Mouse (Mus musculus): ENCODE measurements around the gene Pdgfra. TPM values are rescaled to one million over a fixed set of nuclear protein-coding genes. Genes with fewer than 3 reads are reported as not detected.

The Pdgfra gene
- polyA plus RNA-seq, 1 experiment from 2014 or later = 24.1 TPM

GRCm38 (mm10) chr5:75185584-75185983, 33.5 kb downstream of the Pdgfra start:
- WGBS = 88% methylated on average over 7 of the region's 7 CpGs
- Histone ChIP-seq H3K36me3 (replicated peaks; ENCODE audit: control insufficient read depth, insufficient read depth) (no peaks in the 10 kb centered on the region), H3K9me3 (ENCODE audit: control insufficient read depth, low read length) (no peaks in the 10 kb centered on the region), H3K4me1 (replicated peaks; ENCODE audit: control insufficient read depth, insufficient read depth, low read length) (no peaks in the 10 kb centered on the region; the same call in 1 of the 2 replicates), H3K9ac (no peak overlapping the region), H3K4me2 (replicated peaks) (no peak overlapping the region), H3K27ac (no peak overlapping the region), H3K27me3 (ENCODE audit: control insufficient read depth, insufficient read depth, low read length) (no peaks in the 10 kb centered on the region), H3K4me3 (replicated peaks; ENCODE audit: low read length) (no peak overlapping the region)
- DNase-seq (ENCODE audit: low spot score) (no peak), ATAC-seq (ENCODE audit: low FRiP score) (no peak)

- no peak overlapping the region for H3K9ac ChIP-seq
- H3K36me3 ChIP-seq (replicated peaks; ENCODE audit: control insufficient read depth, insufficient read depth) = no peaks in the 10 kb centered on the region
- no peaks in the 10 kb centered on the region for H3K9me3 ChIP-seq (ENCODE audit: control insufficient read depth, low read length)
- DNase-seq (ENCODE audit: low spot score) = no peak
- H3K27me3 ChIP-seq (ENCODE audit: control insufficient read depth, insufficient read depth, low read length) = no peaks in the 10 kb centered on the region
- H3K27ac ChIP-seq = no peak overlapping the region
- WGBS = 42% methylated on average over 15 of the region's 15 CpGs
- no peak overlapping the region for H3K4me2 ChIP-seq (replicated peaks)
- H3K4me3 ChIP-seq (replicated peaks; ENCODE audit: low read length) = no peak overlapping the region
- H3K4me1 ChIP-seq (replicated peaks; ENCODE audit: control insufficient read depth, insufficient read depth, low read length) = no peaks in the 10 kb centered on the region; the same call in 1 of the 2 replicates
- no peak for ATAC-seq (ENCODE audit: low FRiP score)
Observed at GRCm38 (mm10) chr5:75189319-75189987, 37.4 kb downstream of the Pdgfra start.

- Histone ChIP-seq H3K27ac (no peak overlapping the region), H3K9ac (no peak overlapping the region), H3K36me3 (replicated peaks; ENCODE audit: control insufficient read depth, insufficient read depth) (no peaks in the 10 kb centered on the region), H3K27me3 (ENCODE audit: control insufficient read depth, insufficient read depth, low read length) (no peaks in the 10 kb centered on the region), H3K4me2 (replicated peaks) (no peak overlapping the region), H3K9me3 (ENCODE audit: control insufficient read depth, low read length) (no peaks in the 10 kb centered on the region), H3K4me3 (replicated peaks; ENCODE audit: low read length) (no peak overlapping the region), H3K4me1 (replicated peaks; ENCODE audit: control insufficient read depth, insufficient read depth, low read length) (no peaks in the 10 kb centered on the region; the same call in 1 of the 2 replicates)
- 94% methylated on average over 5 of the region's 5 CpGs for WGBS
- ATAC-seq (ENCODE audit: low FRiP score) = no peak
- DNase-seq (ENCODE audit: low spot score) = no peak
Observed at GRCm38 (mm10) chr5:75193107-75193506, 41.0 kb downstream of the Pdgfra start.

GRCm38 (mm10) chr5:75198413-75198812, 46.3 kb downstream of the Pdgfra start:
- Histone ChIP-seq H3K4me2 (replicated peaks) (no peak overlapping the region), H3K4me3 (replicated peaks; ENCODE audit: low read length) (no peak overlapping the region), H3K4me1 (replicated peaks; ENCODE audit: control insufficient read depth, insufficient read depth, low read length) (peaks cover 10% of the 10 kb centered on the region; the same call in 1 of the 2 replicates), H3K27me3 (ENCODE audit: control insufficient read depth, insufficient read depth, low read length) (no peaks in the 10 kb centered on the region), H3K27ac (no peak overlapping the region), H3K9ac (no peak overlapping the region), H3K36me3 (replicated peaks; ENCODE audit: control insufficient read depth, insufficient read depth) (no peaks in the 10 kb centered on the region), H3K9me3 (ENCODE audit: control insufficient read depth, low read length) (no peaks in the 10 kb centered on the region)
- WGBS = 57% methylated on average over 8 of the region's 8 CpGs
- DNase-seq (ENCODE audit: low spot score) (no peak), ATAC-seq (ENCODE audit: low FRiP score) (no peak)

GRCm38 (mm10) chr5:75199698-75200365, 47.7 kb downstream of the Pdgfra start:
- Histone ChIP-seq H3K36me3 (replicated peaks; ENCODE audit: control insufficient read depth, insufficient read depth) (no peaks in the 10 kb centered on the region), H3K9me3 (ENCODE audit: control insufficient read depth, low read length) (no peaks in the 10 kb centered on the region), H3K4me1 (replicated peaks; ENCODE audit: control insufficient read depth, insufficient read depth, low read length) (peaks cover 10% of the 10 kb centered on the region; the same call in 1 of the 2 replicates), H3K4me3 (replicated peaks; ENCODE audit: low read length) (no peak overlapping the region), H3K4me2 (replicated peaks) (no peak overlapping the region), H3K9ac (no peak overlapping the region), H3K27me3 (ENCODE audit: control insufficient read depth, insufficient read depth, low read length) (no peaks in the 10 kb centered on the region), H3K27ac (peak overlapping the region; percentile 32; the same call in 1 of the 2 replicates)
- 55% methylated on average over 9 of the region's 9 CpGs for WGBS
- DNase-seq (ENCODE audit: low spot score) (peak; percentile 63), ATAC-seq (ENCODE audit: low FRiP score) (no peak; the same call in 1 of the 2 replicates)

GRCm38 (mm10) chr5:75200366-75200724, 48.3 kb downstream of the Pdgfra start:
- 98% methylated on average over 10 of the region's 10 CpGs for WGBS
- Histone ChIP-seq H3K9me3 (ENCODE audit: control insufficient read depth, low read length) (no peaks in the 10 kb centered on the region), H3K36me3 (replicated peaks; ENCODE audit: control insufficient read depth, insufficient read depth) (no peaks in the 10 kb centered on the region), H3K27ac (peak overlapping the region; percentile 32; the same call in 1 of the 2 replicates), H3K4me3 (replicated peaks; ENCODE audit: low read length) (no peak overlapping the region), H3K4me2 (replicated peaks) (no peak overlapping the region), H3K4me1 (replicated peaks; ENCODE audit: control insufficient read depth, insufficient read depth, low read length) (peaks cover 10% of the 10 kb centered on the region; the same call in 1 of the 2 replicates), H3K9ac (no peak overlapping the region), H3K27me3 (ENCODE audit: control insufficient read depth, insufficient read depth, low read length) (no peaks in the 10 kb centered on the region)
- DNase-seq (ENCODE audit: low spot score) (no peak), ATAC-seq (ENCODE audit: low FRiP score) (no peak)

GRCm38 (mm10) chr5:75207905-75208304, 55.8 kb downstream of the Pdgfra start:
- no peaks in the 10 kb centered on the region for H3K36me3 ChIP-seq (replicated peaks; ENCODE audit: control insufficient read depth, insufficient read depth)
- no peak for DNase-seq (ENCODE audit: low spot score)
- H3K4me2 ChIP-seq (replicated peaks) = no peak overlapping the region
- 88% methylated on average over 3 of the region's 3 CpGs for WGBS
- no peak overlapping the region for H3K9ac ChIP-seq
- H3K4me1 ChIP-seq (replicated peaks; ENCODE audit: control insufficient read depth, insufficient read depth, low read length) = no peaks in the 10 kb centered on the region
- no peak for ATAC-seq (ENCODE audit: low FRiP score)
- no peak overlapping the region for H3K27ac ChIP-seq
- no peaks in the 10 kb centered on the region for H3K27me3 ChIP-seq (ENCODE audit: control insufficient read depth, insufficient read depth, low read length)
- no peak overlapping the region for H3K4me3 ChIP-seq (replicated peaks; ENCODE audit: low read length)
- no peaks in the 10 kb centered on the region for H3K9me3 ChIP-seq (ENCODE audit: control insufficient read depth, low read length)

- no peaks in the 10 kb centered on the region for H3K4me1 ChIP-seq (replicated peaks; ENCODE audit: control insufficient read depth, insufficient read depth, low read length)
- no peak overlapping the region for H3K4me2 ChIP-seq (replicated peaks)
- WGBS = 28% methylated on average over 1 of the region's 1 CpGs
- H3K9ac ChIP-seq = no peak overlapping the region
- no peaks in the 10 kb centered on the region for H3K36me3 ChIP-seq (replicated peaks; ENCODE audit: control insufficient read depth, insufficient read depth)
- H3K4me3 ChIP-seq (replicated peaks; ENCODE audit: low read length) = no peak overlapping the region
- ATAC-seq (ENCODE audit: low FRiP score) (no peak), DNase-seq (ENCODE audit: low spot score) (peak; percentile 74)
- H3K27me3 ChIP-seq (ENCODE audit: control insufficient read depth, insufficient read depth, low read length) = no peaks in the 10 kb centered on the region
- no peak overlapping the region for H3K27ac ChIP-seq
- H3K9me3 ChIP-seq (ENCODE audit: control insufficient read depth, low read length) = no peaks in the 10 kb centered on the region
Observed at GRCm38 (mm10) chr5:75209966-75210365, 57.9 kb downstream of the Pdgfra start.

GRCm38 (mm10) chr5:75214520-75214919, 62.4 kb downstream of the Pdgfra start:
- Histone ChIP-seq H3K4me1 (replicated peaks; ENCODE audit: control insufficient read depth, insufficient read depth, low read length) (no peaks in the 10 kb centered on the region), H3K4me3 (replicated peaks; ENCODE audit: low read length) (no peak overlapping the region), H3K27me3 (ENCODE audit: control insufficient read depth, insufficient read depth, low read length) (no peaks in the 10 kb centered on the region), H3K9me3 (ENCODE audit: control insufficient read depth, low read length) (no peaks in the 10 kb centered on the region), H3K9ac (no peak overlapping the region), H3K27ac (no peak overlapping the region), H3K36me3 (replicated peaks; ENCODE audit: control insufficient read depth, insufficient read depth) (no peaks in the 10 kb centered on the region), H3K4me2 (replicated peaks) (no peak overlapping the region)
- peak; percentile 81 for DNase-seq (ENCODE audit: low spot score)
- WGBS = 51% methylated on average over 6 of the region's 6 CpGs
- 0 out of 2 replicates have a peak, but pooled peaks have one; percentile 24 for ATAC-seq (ENCODE audit: low FRiP score)

Measured in hindbrain, embryonic 14.5 days (tissue).